Mouse (Mus musculus) bone marrow, adult 2 months (tissue): ENCODE measurements at regions not wholly inside any gene's neighbourhood (a gene's known extent, or its start where the extent isn't known, plus 50 kb on each side); places are given as distances from the start of the nearest gene placed in this dataset.

ENCODE experiments used
- CTCF ChIP-seq: fragments of 200-500 bp; IDR thresholded peaks from 2 replicates; pipeline ENCODE4 v1.5.1; 2011; ENCODE audit warnings: low read length, control low read depth; ENCODE audit not compliant: control insufficient read depth, insufficient read depth
- POLR2A ChIP-seq: fragments of 200-500 bp; IDR thresholded peaks from 2 replicates; pipeline ENCODE4 v1.6.1; 2011; ENCODE audit warnings: low read depth, mild to moderate bottlenecking, control low read depth, low read length, borderline replicate concordance; ENCODE audit not compliant: control insufficient read depth

GRCm38 (mm10) chr1:75618367-75618790 lies 72.3 kb downstream of the Slc4a3 start:
- no peak for TF ChIP-seq CTCF
- TF ChIP-seq POLR2A = no peak
